Mouse (Mus musculus) gastrocnemius, postnatal 14 days (tissue): Measurements from ENCODE around the gene Inafm1. TPM values are rescaled to one million over a fixed set of nuclear protein-coding genes. Genes with fewer than 3 reads are reported as not detected.
"Not testable (repeated sequence)": the region's sequence is repeated elsewhere in the genome, so short reads cannot be mapped to it uniquely, and the experiment has no call there.

ENCODE experiments used
- DNase-seq: peaks from one replicate; pipeline ENCODE4 v3.0.0; 2021; ENCODE audit warnings: mixed read lengths
- intact Hi-C: fragments of 180-260 bp; cut with DNase I; formaldehyde crosslinking; loops from one replicate; pipeline ENCODE4 v1.15.1; 2025; ENCODE audit warnings: low total_unique reads
- long read RNA-seq, 2 experiments: library from polyadenylated mRNA; stranded (forward); transcript quantifications; one replicate each; pipeline ENCODE4 v2.0.0; 2021
- total RNA-seq, 2 experiments: library from RNA; stranded (reverse); gene quantifications; 2 replicates each; pipeline ENCODE4 v1.2.3; 2021

The Inafm1 gene
- 10 to 100 TPM; 11.1 to 12.4 TPM for total RNA-seq
- long read RNA-seq, experiment 1, transcript Inafm1-201 (1 exons, 1,605 nt): major isoform, 11 of 11 reads
- long read RNA-seq, experiment 1, partial matches to known transcripts: 0 of 11 reads
- long read RNA-seq, experiment 1, other reads (novel, unspliced or antisense): 0 of 11 reads
- long read RNA-seq, experiment 2, transcript Inafm1-201 (1 exons, 1,605 nt): major isoform, 8 of 8 reads
- long read RNA-seq, experiment 2, partial matches to known transcripts: 0 of 8 reads
- long read RNA-seq, experiment 2, other reads (novel, unspliced or antisense): 0 of 8 reads

DNA sequence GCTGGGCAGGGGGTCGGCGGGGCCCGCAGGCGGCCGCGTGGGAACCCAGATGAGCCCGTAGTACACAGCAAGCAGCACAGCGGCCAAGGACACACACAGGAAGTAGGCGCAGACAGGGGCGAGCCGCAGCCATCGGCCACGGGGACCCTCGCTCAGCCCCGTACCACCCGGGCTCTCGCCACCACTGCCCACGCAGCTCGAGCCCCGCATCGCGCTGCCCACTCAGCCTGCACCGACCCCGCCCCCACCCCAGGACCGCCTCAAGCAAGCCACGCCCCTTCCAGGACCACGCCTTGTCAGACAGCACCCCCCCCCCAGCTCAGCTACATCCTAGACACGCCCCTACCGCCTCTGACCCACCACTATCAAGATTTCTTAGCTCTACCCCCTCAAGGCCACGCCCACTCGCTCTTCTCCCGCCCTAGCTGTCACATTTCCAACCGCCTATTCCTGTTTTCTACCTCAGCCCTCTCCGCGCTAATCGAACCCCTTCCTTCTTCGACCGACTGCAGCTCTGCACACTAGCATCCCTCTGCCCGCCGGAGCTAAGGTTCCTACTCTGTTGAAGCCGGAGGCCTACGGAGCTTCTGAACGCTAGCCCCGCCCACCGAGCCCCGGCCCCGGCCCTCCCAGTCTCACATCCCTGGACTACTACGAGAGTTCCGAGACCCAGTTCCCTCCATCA lies at the start of gene Inafm1:
Gene Inafm1, minus strand, starts transcription at position 537 of the 685 bp plus-strand sequence.
- intact Hi-C loops: no loop called here
- peak; percentile 88 for DNase-seq

DNA sequence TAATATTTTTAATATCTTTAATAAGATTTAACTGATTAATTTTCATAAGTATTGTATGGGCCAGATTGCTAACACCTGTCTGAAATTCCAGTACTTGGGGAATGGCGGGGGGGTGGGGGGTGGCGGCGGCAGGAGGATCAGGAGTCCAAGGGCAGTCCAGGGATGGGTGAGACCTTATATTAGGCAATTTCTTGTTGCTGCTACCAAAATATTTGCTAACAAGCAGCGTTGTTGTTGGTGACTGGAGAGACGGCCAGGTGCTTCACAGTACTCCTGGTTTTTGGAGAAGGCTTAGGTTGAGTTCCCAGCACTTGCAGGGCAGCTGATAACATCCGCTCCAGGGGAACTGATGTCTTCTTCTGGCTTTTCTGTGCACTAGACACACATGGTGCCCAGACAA lies 47.1 kb upstream of the Inafm1 start:
- intact Hi-C loops: no loop called here
- no peak for DNase-seq

DNA sequence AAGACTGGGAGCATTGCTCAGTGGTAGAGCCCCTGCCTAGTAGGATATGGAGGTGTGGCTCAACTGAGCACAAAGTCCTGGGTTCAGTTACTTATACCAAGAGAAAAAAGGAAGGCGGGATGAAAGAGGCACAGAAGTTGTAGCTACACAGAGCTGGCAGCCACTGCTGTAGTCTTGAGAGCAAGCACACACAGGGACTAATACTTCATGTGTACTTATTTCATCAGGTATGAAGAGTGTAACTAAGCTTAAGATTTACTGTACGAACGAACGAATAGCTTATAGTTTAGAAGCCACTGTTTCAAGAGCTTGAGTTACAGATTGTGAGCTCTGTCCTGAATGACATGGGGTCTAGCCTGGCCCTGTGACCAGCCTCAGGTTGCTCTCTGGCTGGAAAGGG lies 45.8 kb upstream of the Inafm1 start:
- intact Hi-C loops: no loop called here
- no peak for DNase-seq

- no peak for DNase-seq
- intact Hi-C loops: no loop called here
Measured at GRCm38 (mm10) chr7:16317094-16317493, 43.7 kb upstream of the Inafm1 start.

- no peak for DNase-seq
- intact Hi-C loops: no loop called here
Measured at GRCm38 (mm10) chr7:16315222-16315759, 41.9 kb upstream of the Inafm1 start.

- intact Hi-C loops: no loop called here
- no peak for DNase-seq
Measured at GRCm38 (mm10) chr7:16314221-16314775, 40.9 kb upstream of the Inafm1 start.

- intact Hi-C loops: no loop called here
- peak; percentile 88 for DNase-seq
Measured at GRCm38 (mm10) chr7:16313481-16314220, 40.2 kb upstream of the Inafm1 start.

GRCm38 (mm10) chr7:16312672-16313311 lies 39.4 kb upstream of the Inafm1 start:
- DNase-seq: peak; percentile 81
- intact Hi-C loops: no loop called here

DNA sequence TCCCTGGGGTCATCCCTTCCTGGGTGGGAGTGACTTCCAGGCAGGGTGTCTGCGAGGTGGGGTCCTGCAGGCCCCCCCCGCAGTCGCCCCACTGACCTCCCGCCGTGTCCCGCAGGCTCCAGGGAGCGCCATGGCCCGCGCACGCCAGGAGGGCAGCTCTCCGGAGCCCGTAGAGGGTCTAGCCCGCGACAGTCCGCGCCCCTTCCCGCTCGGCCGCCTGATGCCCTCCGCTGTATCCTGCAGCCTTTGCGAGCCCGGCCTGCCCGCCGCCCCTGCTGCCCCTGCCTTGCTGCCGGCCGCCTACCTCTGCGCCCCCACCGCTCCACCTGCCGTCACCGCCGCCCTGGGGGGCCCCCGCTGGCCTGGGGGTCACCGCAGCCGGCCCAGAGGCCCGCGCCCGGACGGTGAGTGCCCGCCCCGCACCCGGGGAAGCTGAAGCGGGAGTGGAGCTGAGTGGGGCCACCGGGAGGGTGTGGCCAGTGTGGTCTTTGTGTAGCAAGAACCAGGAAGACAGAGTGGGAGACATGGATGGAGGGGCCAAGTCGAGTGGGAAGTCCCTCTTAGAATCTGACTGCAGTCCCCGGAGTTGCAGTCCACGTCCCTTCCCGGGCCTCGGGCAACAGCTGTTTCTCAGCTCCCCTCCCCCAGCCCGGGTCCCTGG lies 38.7 kb upstream of the Inafm1 start:
- intact Hi-C loops: no loop called here
- peak; percentile 53 for DNase-seq

DNA sequence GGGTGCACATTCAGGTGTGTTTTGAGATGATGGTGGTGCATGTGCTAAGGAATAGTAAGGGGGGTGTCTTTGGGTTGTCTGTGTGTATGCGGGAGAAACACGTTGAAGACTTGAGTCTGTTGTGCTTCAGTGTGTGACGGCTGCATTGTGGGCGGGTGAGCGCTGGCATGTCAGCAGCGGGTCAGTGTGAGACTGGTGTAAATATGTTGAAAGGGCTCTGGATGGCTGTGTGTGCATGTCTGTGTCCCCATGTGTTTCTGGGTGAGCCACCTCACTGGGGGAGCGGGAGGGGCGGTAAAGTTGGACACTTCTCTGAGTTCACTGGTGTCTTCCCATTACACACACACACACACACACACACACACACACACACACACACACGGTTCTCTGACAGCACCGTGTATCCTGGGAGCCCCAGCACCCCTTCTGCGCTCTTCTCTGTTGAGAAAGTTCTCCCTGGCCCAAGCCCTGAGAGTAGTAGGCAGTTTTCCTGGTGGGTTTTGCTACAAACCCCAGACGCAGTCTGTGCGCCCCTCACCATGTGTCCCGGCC lies 38.1 kb upstream of the Inafm1 start:
- no peak for DNase-seq

GRCm38 (mm10) chr7:16310521-16311452 lies 37.4 kb upstream of the Inafm1 start:
- DNase-seq: peak; percentile 39
- intact Hi-C loops: no loop called here

More for the DNA sequence above, 38.1 kb upstream of the Inafm1 start:
- intact Hi-C loops: no loop called here

- DNase-seq: peak; percentile 89
- intact Hi-C loops: no loop called here
Measured at GRCm38 (mm10) chr7:16310020-16310520, 36.7 kb upstream of the Inafm1 start.

GRCm38 (mm10) chr7:16309318-16310019 lies 36.1 kb upstream of the Inafm1 start:
- DNase-seq: peak; percentile 90
- intact Hi-C loops: no loop called here

DNA sequence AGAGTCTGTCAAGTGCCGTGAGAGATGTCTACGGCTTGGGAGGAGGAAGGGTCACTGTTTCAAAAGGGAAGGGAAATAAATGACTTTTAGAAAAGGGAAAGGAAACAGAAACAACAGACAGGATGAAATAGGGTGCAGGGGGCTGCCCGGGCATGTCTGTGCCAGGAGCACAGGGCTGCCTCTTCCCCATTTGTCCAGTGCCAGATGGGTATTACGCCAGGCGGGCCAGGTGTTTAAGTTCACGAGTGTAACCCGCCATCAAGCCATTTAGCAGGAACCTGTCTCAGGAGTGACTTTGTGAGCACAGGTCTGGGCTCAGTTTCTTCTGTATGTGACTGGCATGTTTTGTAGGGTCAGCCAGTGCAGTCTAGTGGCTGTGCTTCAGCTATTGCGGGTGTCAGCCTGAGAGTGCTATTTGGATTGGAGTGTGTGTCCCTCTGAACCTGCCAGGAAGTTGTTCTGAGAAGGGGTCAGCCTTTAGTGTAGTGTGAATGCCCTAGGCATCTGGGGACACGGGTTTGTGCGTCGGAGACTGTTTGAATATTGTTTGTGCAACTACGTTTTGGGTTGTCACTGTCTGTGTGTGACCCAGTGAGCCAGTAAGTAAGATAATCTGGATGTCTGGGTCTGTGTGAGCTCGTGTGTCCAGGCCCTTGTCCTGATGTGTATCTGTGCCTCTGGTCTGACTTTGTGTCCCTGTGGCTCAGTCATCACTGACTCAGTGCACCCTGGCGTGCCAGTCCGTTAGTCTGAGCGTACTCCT lies 35.3 kb upstream of the Inafm1 start:
- DNase-seq: no peak
- intact Hi-C loops: no loop called here

- DNase-seq, intact Hi-C loops: not testable (repeated sequence)
Measured at GRCm38 (mm10) chr7:16308093-16308492, 34.7 kb upstream of the Inafm1 start, which contains the start of gene Bbc3. Gene Bbc3, plus strand, starts transcription at chr7:16308393.

- intact Hi-C loops: not testable (repeated sequence)
Measured at GRCm38 (mm10) chr7:16307141-16307540, 33.7 kb upstream of the Inafm1 start.

More at GRCm38 (mm10) chr7:16307141-16307540, 33.7 kb upstream of the Inafm1 start:
- DNase-seq: not testable (repeated sequence)
